Mouse (Mus musculus): ENCODE data around the gene Adamts7. TPM values are rescaled to one million over a fixed set of nuclear protein-coding genes. Genes with fewer than 3 reads are reported as not detected.

The Adamts7 gene
- polyA plus RNA-seq, 1 experiment = 19.9 TPM

DNA sequence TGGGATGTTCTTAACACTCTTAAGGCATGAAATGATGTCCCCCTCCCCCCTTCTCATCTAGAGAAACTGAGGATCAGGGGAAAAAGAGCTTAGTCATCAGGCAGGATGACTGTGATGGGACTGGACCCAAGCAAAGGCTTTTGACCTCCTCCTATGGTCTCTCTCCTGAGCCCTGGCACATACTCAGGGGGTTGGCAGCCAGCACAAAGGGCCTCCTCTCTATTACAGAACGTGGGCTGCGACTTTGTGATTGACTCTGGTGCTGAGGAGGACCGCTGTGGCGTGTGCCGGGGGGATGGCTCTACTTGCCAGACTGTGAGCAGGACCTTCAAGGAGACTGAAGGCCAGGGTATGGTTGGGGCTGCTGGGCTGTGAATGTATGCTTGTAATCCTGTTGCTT, 26.5 kb downstream of the Adamts7 start:
- no peak for TF ChIP-seq POLR2A (IDR thresholded peaks at IDR 0.05; ENCODE audit: insufficient read length, low read depth)
- no peak for TF ChIP-seq SRF (IDR thresholded peaks at IDR 0.05; ENCODE audit: control insufficient read depth, insufficient read length, low read depth)
- no peak for TF ChIP-seq E2F4 (IDR thresholded peaks at IDR 0.05; ENCODE audit: insufficient read depth)
- TF ChIP-seq TCF3 (IDR thresholded peaks at IDR 0.05; ENCODE audit: insufficient read length, low read depth) = no peak
- no peak for TF ChIP-seq POLR2AphosphoS2 (IDR thresholded peaks at IDR 0.05; ENCODE audit: insufficient read length, low read depth)
- TF ChIP-seq CEBPB (IDR thresholded peaks at IDR 0.05; ENCODE audit: insufficient read depth, poor library complexity, severe bottlenecking) = no peak
- no peak for TF ChIP-seq TCF12 (IDR thresholded peaks at IDR 0.05; ENCODE audit: insufficient read depth, poor library complexity, severe bottlenecking)
- no peak for TF ChIP-seq MYOD1 (IDR thresholded peaks at IDR 0.05; ENCODE audit: control insufficient read depth in 1 of 3, insufficient read length in 2 of 3, low read depth in 2 of 3)
- no peak for TF ChIP-seq REST (IDR thresholded peaks at IDR 0.05; ENCODE audit: insufficient read depth, insufficient read length)
- TF ChIP-seq USF1 (IDR thresholded peaks at IDR 0.05; ENCODE audit: low read depth) = no peak
- no peak for TF ChIP-seq MYOG (IDR thresholded peaks at IDR 0.05; ENCODE audit: control insufficient read depth in 1 of 3, insufficient read depth in 1 of 3, insufficient read length in 2 of 3, low read depth in 2 of 3)
- no peak for TF ChIP-seq MAX (IDR thresholded peaks at IDR 0.05; ENCODE audit: low read depth)
- no peak overlapping the region for H3ac ChIP-seq (ENCODE audit: control insufficient read depth, insufficient read length)
- H3K36me3 ChIP-seq (ENCODE audit: control insufficient read depth, insufficient read depth) = peaks cover 5% of the 10 kb centered on the region
- H3K79me2 ChIP-seq (ENCODE audit: control insufficient read depth, insufficient read depth) = no peaks in the 10 kb centered on the region
- H3K27me3 ChIP-seq (ENCODE audit: control insufficient read depth, insufficient read depth, insufficient read length) = no peaks in the 10 kb centered on the region
- no peak overlapping the region for H3K4me2 ChIP-seq (ENCODE audit: low read depth)
- H3K4me3 ChIP-seq = no peak overlapping the region

DNA sequence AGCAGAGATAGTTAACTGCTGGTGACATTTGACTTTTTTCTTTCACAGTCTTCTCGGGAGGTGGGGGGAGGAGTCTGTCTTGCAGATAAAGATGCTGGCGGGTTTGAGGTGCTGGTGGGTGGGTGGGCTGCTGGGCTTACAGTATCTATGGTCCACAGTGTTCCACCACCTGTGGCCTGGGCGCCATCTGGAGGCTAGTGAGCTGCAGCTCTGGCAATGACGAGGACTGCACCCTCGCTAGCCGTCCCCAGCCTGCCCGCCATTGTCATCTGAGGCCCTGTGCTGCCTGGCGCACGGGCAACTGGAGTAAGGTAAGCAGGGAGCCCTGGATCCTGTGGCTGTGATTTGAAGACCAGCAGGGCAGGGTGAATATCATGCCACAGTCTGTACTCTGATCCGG, 32.1 kb downstream of the Adamts7 start:
- Histone ChIP-seq H3K27me3 (ENCODE audit: control insufficient read depth, insufficient read depth, insufficient read length) (no peaks in the 10 kb centered on the region), H3K79me2 (ENCODE audit: control insufficient read depth, insufficient read depth) (no peaks in the 10 kb centered on the region), H3ac (ENCODE audit: control insufficient read depth, insufficient read length) (no peak overlapping the region), H3K4me3 (no peak overlapping the region), H3K4me2 (ENCODE audit: low read depth) (no peak overlapping the region), H3K36me3 (ENCODE audit: control insufficient read depth, insufficient read depth) (peaks cover 12% of the 10 kb centered on the region)
- TF ChIP-seq TCF12 (IDR thresholded peaks at IDR 0.05; ENCODE audit: insufficient read depth, poor library complexity, severe bottlenecking) = no peak
- TF ChIP-seq E2F4 (IDR thresholded peaks at IDR 0.05; ENCODE audit: insufficient read depth) = no peak
- TF ChIP-seq POLR2AphosphoS2 (IDR thresholded peaks at IDR 0.05; ENCODE audit: insufficient read length, low read depth) = no peak
- TF ChIP-seq MYOG (IDR thresholded peaks at IDR 0.05; ENCODE audit: control insufficient read depth in 1 of 3, insufficient read depth in 1 of 3, insufficient read length in 2 of 3, low read depth in 2 of 3) = no peak
- no peak for TF ChIP-seq CEBPB (IDR thresholded peaks at IDR 0.05; ENCODE audit: insufficient read depth, poor library complexity, severe bottlenecking)

DNA sequence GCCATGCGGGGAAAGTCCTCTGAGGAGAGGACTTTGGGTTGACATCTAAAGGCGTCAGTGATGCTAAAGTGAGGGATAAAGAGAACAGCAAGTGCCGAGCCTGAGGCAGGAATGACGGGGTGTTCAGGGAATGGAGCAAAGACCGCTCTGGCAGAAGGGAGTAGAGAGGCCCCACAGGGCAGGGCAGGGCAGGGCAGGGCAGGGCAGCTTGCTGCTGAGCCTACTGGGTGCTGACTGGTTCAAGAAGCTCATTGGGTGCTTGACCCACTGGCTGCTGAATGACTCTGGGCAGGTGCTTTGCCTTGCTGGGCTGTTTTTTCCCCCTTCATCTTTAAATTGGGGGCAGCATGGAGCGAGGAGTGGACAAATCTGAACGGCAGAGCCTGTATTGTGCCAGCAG, 33.4 kb downstream of the Adamts7 start:
- Histone ChIP-seq H3K79me2 (ENCODE audit: control insufficient read depth, insufficient read depth) (no peaks in the 10 kb centered on the region), H3ac (ENCODE audit: control insufficient read depth, insufficient read length) (no peak overlapping the region), H3K4me3 (no peak overlapping the region), H3K4me2 (ENCODE audit: low read depth) (no peak overlapping the region), H3K36me3 (ENCODE audit: control insufficient read depth, insufficient read depth) (peaks cover 8% of the 10 kb centered on the region), H3K27me3 (ENCODE audit: control insufficient read depth, insufficient read depth, insufficient read length) (no peaks in the 10 kb centered on the region)
- TF ChIP-seq TCF12 (IDR thresholded peaks at IDR 0.05; ENCODE audit: insufficient read depth, poor library complexity, severe bottlenecking) (no peak), POLR2AphosphoS2 (IDR thresholded peaks at IDR 0.05; ENCODE audit: insufficient read length, low read depth) (no peak), SRF (IDR thresholded peaks at IDR 0.05; ENCODE audit: control insufficient read depth, insufficient read length, low read depth) (no peak), USF1 (IDR thresholded peaks at IDR 0.05; ENCODE audit: low read depth) (no peak), TCF3 (IDR thresholded peaks at IDR 0.05; ENCODE audit: insufficient read length, low read depth) (no peak), CEBPB (IDR thresholded peaks at IDR 0.05; ENCODE audit: insufficient read depth, poor library complexity, severe bottlenecking) (no peak), MYOD1 (IDR thresholded peaks at IDR 0.05; ENCODE audit: control insufficient read depth in 1 of 3, insufficient read length in 2 of 3, low read depth in 2 of 3) (no peak), E2F4 (IDR thresholded peaks at IDR 0.05; ENCODE audit: insufficient read depth) (no peak), MAX (IDR thresholded peaks at IDR 0.05; ENCODE audit: low read depth) (no peak), MYOG (IDR thresholded peaks at IDR 0.05; ENCODE audit: control insufficient read depth in 1 of 3, insufficient read depth in 1 of 3, insufficient read length in 2 of 3, low read depth in 2 of 3) (no peak), REST (IDR thresholded peaks at IDR 0.05; ENCODE audit: insufficient read depth, insufficient read length) (no peak), POLR2A (IDR thresholded peaks at IDR 0.05; ENCODE audit: insufficient read length, low read depth) (no peak)

DNA sequence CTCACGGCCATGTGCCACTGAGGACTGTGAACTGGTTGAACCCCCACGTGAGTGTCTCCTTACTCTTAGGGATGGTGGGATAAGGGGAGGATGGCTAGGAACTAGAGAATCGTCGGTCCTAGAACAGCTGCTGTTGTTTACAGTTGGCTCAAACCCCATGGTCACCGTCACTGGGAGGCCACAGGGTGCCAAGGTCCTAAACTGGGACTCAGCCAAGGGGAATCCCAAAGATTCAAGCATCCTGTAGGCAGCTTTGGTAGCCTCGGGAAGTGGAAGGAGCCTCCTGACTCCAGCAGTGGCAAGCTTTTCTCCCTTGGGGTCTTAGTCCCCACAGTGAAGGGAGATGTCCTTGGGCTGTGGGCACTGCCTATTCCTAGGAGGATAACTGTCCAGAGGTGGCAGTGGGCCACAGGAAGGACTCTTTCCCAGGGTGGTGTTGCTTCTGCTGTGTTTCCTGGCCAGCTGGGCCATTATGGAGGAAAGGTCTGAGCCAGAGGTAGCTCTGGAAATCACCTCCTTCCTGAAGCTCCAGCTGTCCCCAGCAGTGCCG, 34.3 kb downstream of the Adamts7 start:
- Histone ChIP-seq H3K4me2 (ENCODE audit: low read depth) (no peak overlapping the region), H3K27me3 (ENCODE audit: control insufficient read depth, insufficient read depth, insufficient read length) (no peaks in the 10 kb centered on the region), H3ac (ENCODE audit: control insufficient read depth, insufficient read length) (no peak overlapping the region), H3K79me2 (ENCODE audit: control insufficient read depth, insufficient read depth) (no peaks in the 10 kb centered on the region), H3K4me3 (no peak overlapping the region), H3K36me3 (ENCODE audit: control insufficient read depth, insufficient read depth) (peaks cover 8% of the 10 kb centered on the region)
- TF ChIP-seq TCF3 (IDR thresholded peaks at IDR 0.05; ENCODE audit: insufficient read length, low read depth) = no peak
- TF ChIP-seq MYOD1 (IDR thresholded peaks at IDR 0.05; ENCODE audit: control insufficient read depth in 1 of 3, insufficient read length in 2 of 3, low read depth in 2 of 3) = peak in 1 of 3 experiments; percentile 32
- peak in 1 of 3 experiments; percentile 13 for TF ChIP-seq MYOG (IDR thresholded peaks at IDR 0.05; ENCODE audit: control insufficient read depth in 1 of 3, insufficient read depth in 1 of 3, insufficient read length in 2 of 3, low read depth in 2 of 3)

DNA sequence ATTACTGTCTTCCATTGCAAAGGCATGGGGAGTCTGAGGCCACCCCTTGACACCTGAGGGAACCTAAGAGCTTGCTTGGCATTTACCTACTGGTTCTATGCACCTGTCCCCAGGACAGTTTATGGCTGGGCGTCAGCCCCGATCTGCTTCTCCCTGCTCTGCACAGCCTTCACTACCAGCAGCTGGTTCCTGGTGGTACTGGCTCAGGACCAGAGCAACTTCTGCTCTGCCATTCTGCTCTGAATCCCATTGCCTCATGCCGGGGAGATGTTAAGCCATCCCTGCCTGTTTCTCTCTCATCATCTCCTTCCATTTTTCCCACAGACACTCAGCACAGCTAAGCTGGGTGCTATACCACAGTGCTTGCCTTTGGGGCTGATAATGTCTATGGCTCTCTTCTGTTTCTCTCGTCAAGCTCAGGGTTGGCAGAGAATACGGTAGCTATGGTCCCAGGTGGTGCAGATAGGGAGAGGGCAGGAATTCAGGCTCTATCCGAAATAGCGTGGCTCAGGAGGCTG, 35.1 kb downstream of the Adamts7 start:
- Histone ChIP-seq H3K4me3 (no peak overlapping the region), H3K4me2 (ENCODE audit: low read depth) (no peak overlapping the region), H3K36me3 (ENCODE audit: control insufficient read depth, insufficient read depth) (peaks cover 8% of the 10 kb centered on the region), H3ac (ENCODE audit: control insufficient read depth, insufficient read length) (no peak overlapping the region), H3K27me3 (ENCODE audit: control insufficient read depth, insufficient read depth, insufficient read length) (no peaks in the 10 kb centered on the region), H3K79me2 (ENCODE audit: control insufficient read depth, insufficient read depth) (no peaks in the 10 kb centered on the region)
- TF ChIP-seq REST (IDR thresholded peaks at IDR 0.05; ENCODE audit: insufficient read depth, insufficient read length) = no peak
- TF ChIP-seq USF1 (IDR thresholded peaks at IDR 0.05; ENCODE audit: low read depth) = no peak

Measured in myocyte (in vitro differentiated cells).